Mouse (Mus musculus): Measurements from ENCODE around the gene Ccm2l. TPM values are rescaled to one million over a fixed set of nuclear protein-coding genes. Genes with fewer than 3 reads are reported as not detected.

Ccm2l gene
- polyA plus RNA-seq, 1 experiment from 2014 or later: 0.89 TPM

GRCm38 (mm10) chr2:153111298-153111697 lies 45.5 kb downstream of the Ccm2l start:
- H3K36me3 ChIP-seq (replicated peaks; ENCODE audit: insufficient read depth, low read length): no peaks in the 10 kb centered on the region
- no peaks in the 10 kb centered on the region for H3K9me3 ChIP-seq (ENCODE audit: low read length)
- peaks cover 32% of the 10 kb centered on the region for H3K4me1 ChIP-seq (ENCODE audit: insufficient read depth)
- peak overlapping the region; percentile 0; the same call in 1 of the 2 replicates for H3K4me2 ChIP-seq (ENCODE audit: low read depth, low read length)
- 57% methylated on average over 7 of the region's 7 CpGs for WGBS (ENCODE audit: insufficient replicate concordance)
- H3K27ac ChIP-seq (ENCODE audit: low read depth): no peak overlapping the region
- ATAC-seq: no peak
- H3K27me3 ChIP-seq (ENCODE audit: insufficient read depth, low read length): peaks cover 27% of the 10 kb centered on the region
- DNase-seq: no peak
- TF ChIP-seq CTCF (IDR thresholded peaks at IDR 0.05; ENCODE audit: low read depth) (no peak), EP300 (IDR thresholded peaks at IDR 0.05; ENCODE audit: low read depth) (no peak)
- no peak overlapping the region for H3K9ac ChIP-seq (replicated peaks)
- H3K4me3 ChIP-seq (ENCODE audit: low read depth, low read length): no peak overlapping the region

GRCm38 (mm10) chr2:153115679-153116081 lies 49.9 kb downstream of the Ccm2l start:
- ATAC-seq: no peak
- Histone ChIP-seq H3K27ac (ENCODE audit: low read depth) (0 out of 2 replicates have a peak overlapping the region, but pooled peaks have one; percentile 34), H3K9me3 (ENCODE audit: low read length) (no peaks in the 10 kb centered on the region), H3K4me2 (ENCODE audit: low read depth, low read length) (no peak overlapping the region), H3K9ac (replicated peaks) (no peak overlapping the region), H3K27me3 (ENCODE audit: insufficient read depth, low read length) (no peaks in the 10 kb centered on the region), H3K4me1 (ENCODE audit: insufficient read depth) (peaks cover 20% of the 10 kb centered on the region), H3K36me3 (replicated peaks; ENCODE audit: insufficient read depth, low read length) (no peaks in the 10 kb centered on the region), H3K4me3 (ENCODE audit: low read depth, low read length) (no peak overlapping the region)
- WGBS (ENCODE audit: insufficient replicate concordance): 35% methylated on average over 4 of the region's 4 CpGs
- no peak for DNase-seq
- TF ChIP-seq CTCF (IDR thresholded peaks at IDR 0.05; ENCODE audit: low read depth) (no peak), EP300 (IDR thresholded peaks at IDR 0.05; ENCODE audit: low read depth) (no peak)

GRCm38 (mm10) chr2:153117051-153117486 lies 51.3 kb downstream of the Ccm2l start:
- 40% methylated on average over 7 of the region's 7 CpGs for WGBS (ENCODE audit: insufficient replicate concordance)
- Histone ChIP-seq H3K4me2 (ENCODE audit: low read depth, low read length) (peak overlapping the region; percentile 22; the same call in 1 of the 2 replicates), H3K27ac (ENCODE audit: low read depth) (peak overlapping the region; percentile 78), H3K36me3 (replicated peaks; ENCODE audit: insufficient read depth, low read length) (no peaks in the 10 kb centered on the region), H3K4me1 (ENCODE audit: insufficient read depth) (peaks cover 22% of the 10 kb centered on the region), H3K9me3 (ENCODE audit: low read length) (no peaks in the 10 kb centered on the region), H3K9ac (replicated peaks) (no peak overlapping the region), H3K27me3 (ENCODE audit: insufficient read depth, low read length) (no peaks in the 10 kb centered on the region), H3K4me3 (ENCODE audit: low read depth, low read length) (no peak overlapping the region)
- ATAC-seq (peak; percentile 56; the same call in 1 of the 2 replicates), DNase-seq (no peak)
- TF ChIP-seq EP300 (IDR thresholded peaks at IDR 0.05; ENCODE audit: low read depth): no peak
- no peak for TF ChIP-seq CTCF (IDR thresholded peaks at IDR 0.05; ENCODE audit: low read depth)

GRCm38 (mm10) chr2:153119488-153119887 lies 53.7 kb downstream of the Ccm2l start:
- ATAC-seq (no peak), DNase-seq (no peak)
- H3K4me3 ChIP-seq (ENCODE audit: low read depth, low read length): no peak overlapping the region
- H3K9ac ChIP-seq (replicated peaks): no peak overlapping the region
- no peak overlapping the region for H3K27ac ChIP-seq (ENCODE audit: low read depth)
- no peaks in the 10 kb centered on the region for H3K27me3 ChIP-seq (ENCODE audit: insufficient read depth, low read length)
- H3K9me3 ChIP-seq (ENCODE audit: low read length): no peaks in the 10 kb centered on the region
- H3K4me1 ChIP-seq (ENCODE audit: insufficient read depth): peaks cover 22% of the 10 kb centered on the region
- TF ChIP-seq EP300 (IDR thresholded peaks at IDR 0.05; ENCODE audit: low read depth) (no peak), CTCF (IDR thresholded peaks at IDR 0.05; ENCODE audit: low read depth) (no peak)
- 78% methylated on average over 6 of the region's 6 CpGs for WGBS (ENCODE audit: insufficient replicate concordance)
- H3K36me3 ChIP-seq (replicated peaks; ENCODE audit: insufficient read depth, low read length): no peaks in the 10 kb centered on the region; the same call in 1 of the 2 replicates
- no peak overlapping the region for H3K4me2 ChIP-seq (ENCODE audit: low read depth, low read length)

DNA sequence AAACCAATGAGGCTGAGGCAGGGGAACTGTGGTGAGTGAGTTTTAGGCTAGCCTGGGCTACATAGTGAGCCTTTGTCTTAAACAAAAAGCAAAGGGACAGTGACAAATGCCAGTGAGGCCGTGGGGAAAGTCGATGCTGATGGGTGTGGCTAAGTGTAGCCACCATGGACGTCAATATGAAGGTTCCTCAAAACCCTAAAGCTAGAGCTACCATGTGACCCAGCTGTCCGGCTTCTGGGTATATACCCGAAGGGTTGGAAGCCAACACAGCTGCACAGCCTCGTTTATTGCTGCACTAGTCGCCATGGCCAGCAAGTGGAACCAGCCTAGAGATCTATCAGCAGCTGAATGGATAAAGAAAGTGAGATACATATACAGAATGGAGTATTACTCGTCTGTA lies 54.4 kb downstream of the Ccm2l start:
- Histone ChIP-seq H3K4me1 (ENCODE audit: insufficient read depth) (peaks cover 19% of the 10 kb centered on the region), H3K4me3 (ENCODE audit: low read depth, low read length) (no peak overlapping the region), H3K27ac (ENCODE audit: low read depth) (no peak overlapping the region; the same call in 1 of the 2 replicates), H3K27me3 (ENCODE audit: insufficient read depth, low read length) (no peaks in the 10 kb centered on the region), H3K4me2 (ENCODE audit: low read depth, low read length) (no peak overlapping the region), H3K36me3 (replicated peaks; ENCODE audit: insufficient read depth, low read length) (no peaks in the 10 kb centered on the region; the same call in 1 of the 2 replicates), H3K9ac (replicated peaks) (no peak overlapping the region), H3K9me3 (ENCODE audit: low read length) (no peaks in the 10 kb centered on the region)
- WGBS (ENCODE audit: insufficient replicate concordance): 46% methylated on average over 8 of the region's 8 CpGs
- DNase-seq (peak; percentile 34), ATAC-seq (peak; percentile 52)
- TF ChIP-seq CTCF (IDR thresholded peaks at IDR 0.05; ENCODE audit: low read depth): no peak

GRCm38 (mm10) chr2:153121821-153122615 lies 56.3 kb downstream of the Ccm2l start:
- no peak for ATAC-seq
- H3K27me3 ChIP-seq (ENCODE audit: insufficient read depth, low read length): no peaks in the 10 kb centered on the region
- TF ChIP-seq EP300 (IDR thresholded peaks at IDR 0.05; ENCODE audit: low read depth) (no peak), CTCF (IDR thresholded peaks at IDR 0.05; ENCODE audit: low read depth) (no peak)
- H3K9ac ChIP-seq (replicated peaks): 0 out of 2 replicates have a peak overlapping the region, but pooled peaks have one; percentile 4
- no peak overlapping the region for H3K4me2 ChIP-seq (ENCODE audit: low read depth, low read length)
- H3K27ac ChIP-seq (ENCODE audit: low read depth): 0 out of 2 replicates have a peak overlapping the region, but pooled peaks have one; percentile 24
- peaks cover 3% of the 10 kb centered on the region; the same call in 1 of the 2 replicates for H3K4me1 ChIP-seq (ENCODE audit: insufficient read depth)
- H3K9me3 ChIP-seq (ENCODE audit: low read length): no peaks in the 10 kb centered on the region
- no peak overlapping the region for H3K4me3 ChIP-seq (ENCODE audit: low read depth, low read length)
- no peaks in the 10 kb centered on the region; the same call in 1 of the 2 replicates for H3K36me3 ChIP-seq (replicated peaks; ENCODE audit: insufficient read depth, low read length)
- WGBS (ENCODE audit: insufficient replicate concordance): 64% methylated on average over 8 of the region's 8 CpGs
- DNase-seq: no peak

All from liver, postnatal 0 days (tissue).